Mouse (Mus musculus) embryonic facial prominence, embryonic 11.5 days (tissue): ENCODE measurements around the gene Ank3. TPM values are rescaled to one million over a fixed set of nuclear protein-coding genes. Genes with fewer than 3 reads are reported as not detected.

Source experiments
- ATAC-seq: fragments of 200-750 bp; cut with Nextera tagmentation; replicated peaks from 2 replicates; pipeline ENCODE4 v1.8.0; 2017; ENCODE audit warnings: low read depth; ENCODE audit not compliant: insufficient number of reproducible peaks, low FRiP score, low TSS enrichment
- DNase-seq: peaks from one replicate; pipeline ENCODE4 v3.0.0-alpha.2; 2015; ENCODE audit warnings: low spot score
- H3K27ac ChIP-seq: fragments of 300-500 bp; sonication (generic); replicated peaks from 2 replicates; pipeline ENCODE4 v1.5.1; 2014; ENCODE audit warnings: mild to moderate bottlenecking, low read depth, low read length, control low read depth
- H3K27me3 ChIP-seq: fragments of 300-500 bp; sonication (generic); 2 replicates; pipeline ENCODE4 v1.6.1; 2014; ENCODE audit warnings: mild to moderate bottlenecking, low read length, moderate library complexity, mixed read lengths; ENCODE audit not compliant: control insufficient read depth, insufficient read depth
- H3K36me3 ChIP-seq: fragments of 300-500 bp; sonication (generic); replicated peaks from 2 replicates; pipeline ENCODE4 v1.6.1; 2014; ENCODE audit warnings: low read depth, mild to moderate bottlenecking, low read length, moderate library complexity, mixed read lengths; ENCODE audit not compliant: control insufficient read depth, insufficient read depth
- H3K4me1 ChIP-seq: fragments of 300-500 bp; sonication (generic); 2 replicates; pipeline ENCODE4 v1.6.1; 2014; ENCODE audit warnings: low read length, mixed read lengths; ENCODE audit not compliant: control insufficient read depth, insufficient read depth
- H3K4me2 ChIP-seq: fragments of 300-500 bp; sonication (generic); 2 replicates; pipeline ENCODE4 v1.6.1; 2014; ENCODE audit warnings: low read depth, mild to moderate bottlenecking, control low read depth, low read length, moderate library complexity
- H3K4me3 ChIP-seq: fragments of 300-500 bp; sonication (generic); 2 replicates; pipeline ENCODE4 v1.5.1; 2014; ENCODE audit warnings: low read depth, low read length, control low read depth
- H3K9ac ChIP-seq: fragments of 300-500 bp; sonication (generic); replicated peaks from 2 replicates; pipeline ENCODE4 v1.6.1; 2014; ENCODE audit warnings: mild to moderate bottlenecking, control low read depth, low read length
- H3K9me3 ChIP-seq: fragments of 300-500 bp; sonication (generic); replicated peaks from 2 replicates; pipeline ENCODE4 v1.6.1; 2016; ENCODE audit warnings: mild to moderate bottlenecking, low read length, inconsistent platforms, mixed read lengths; ENCODE audit not compliant: control insufficient read depth
- WGBS: fragments of 180-500 bp; shearing (Covaris S2); extraction: QIAGEN DNeasy Blood & Tissue Kit; methylation state at CpG from one replicate; pipeline ENCODE4 v1.1.7; 2014; 5-methylcytosine and 5-hydroxymethylcytosine counted together
- polyA plus RNA-seq: library from polyadenylated mRNA; unstranded; fragments of >200 nt; fragmentation: Nextera tagmentation; extraction: Ambion mirVana; gene quantifications from 2 replicates; pipeline ENCODE4 v1.2.1, GENCODE M21; 2014

Gene Ank3
- polyA plus RNA-seq, 1 experiment from 2014 or later, result 32.5 TPM

DNA sequence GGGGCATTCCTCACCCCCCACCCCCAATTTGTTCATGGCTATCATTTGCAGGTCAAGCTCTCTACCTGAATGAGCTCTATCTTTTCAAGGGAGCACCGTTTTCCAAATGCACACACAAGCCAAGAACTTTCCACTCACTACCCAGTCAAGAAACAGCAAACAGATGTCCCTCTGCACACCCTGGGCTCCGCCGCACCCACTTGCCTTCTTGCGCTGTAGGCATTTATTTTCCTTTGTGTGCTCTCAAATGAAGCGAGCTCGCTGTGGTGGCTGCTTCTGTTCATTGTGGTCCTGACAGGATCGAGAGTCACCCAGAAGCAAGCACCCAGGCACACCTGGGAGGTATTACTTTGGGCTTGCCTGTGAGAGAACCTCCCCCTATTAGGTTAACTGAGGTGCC, 564.4 kb downstream of the Ank3 start:
- Histone ChIP-seq H3K27ac (no peak overlapping the region), H3K36me3 (no peaks in the 10 kb centered on the region), H3K27me3 (no peaks in the 10 kb centered on the region), H3K4me2 (no peak overlapping the region), H3K9ac (no peak overlapping the region), H3K4me1 (no peaks in the 10 kb centered on the region; the same call in 1 of the 2 replicates), H3K4me3 (no peak overlapping the region), H3K9me3 (no peaks in the 10 kb centered on the region)
- no peak for ATAC-seq
- WGBS, result 84% methylated on average over 7 of the region's 7 CpGs
- DNase-seq, result no peak

DNA sequence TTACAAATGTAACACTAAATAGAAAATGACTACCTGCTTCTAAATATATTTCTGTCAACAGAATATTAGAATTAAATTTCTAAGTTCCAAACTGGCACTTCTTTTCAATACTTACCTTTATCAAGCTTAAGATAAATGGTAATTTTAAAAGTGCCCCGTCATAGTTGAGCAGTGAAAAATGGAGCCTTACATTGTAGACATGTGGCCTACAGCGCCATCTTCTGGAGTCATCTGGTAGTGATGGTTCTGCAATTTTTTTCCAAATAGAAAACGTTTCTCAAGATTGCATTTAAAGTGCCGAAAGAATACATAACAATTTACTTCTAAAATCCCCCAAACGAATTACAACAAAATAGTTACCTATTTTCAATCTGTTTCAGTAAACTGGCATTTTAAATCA, 566.0 kb downstream of the Ank3 start:
- Histone ChIP-seq H3K4me3 (no peak overlapping the region), H3K27ac (no peak overlapping the region), H3K36me3 (no peaks in the 10 kb centered on the region), H3K9ac (no peak overlapping the region), H3K27me3 (no peaks in the 10 kb centered on the region), H3K4me2 (no peak overlapping the region), H3K9me3 (no peaks in the 10 kb centered on the region), H3K4me1 (no peaks in the 10 kb centered on the region; the same call in 1 of the 2 replicates)
- ATAC-seq, result no peak
- 8% methylated on average over 5 of the region's 5 CpGs for WGBS
- DNase-seq, result peak; percentile 73

DNA sequence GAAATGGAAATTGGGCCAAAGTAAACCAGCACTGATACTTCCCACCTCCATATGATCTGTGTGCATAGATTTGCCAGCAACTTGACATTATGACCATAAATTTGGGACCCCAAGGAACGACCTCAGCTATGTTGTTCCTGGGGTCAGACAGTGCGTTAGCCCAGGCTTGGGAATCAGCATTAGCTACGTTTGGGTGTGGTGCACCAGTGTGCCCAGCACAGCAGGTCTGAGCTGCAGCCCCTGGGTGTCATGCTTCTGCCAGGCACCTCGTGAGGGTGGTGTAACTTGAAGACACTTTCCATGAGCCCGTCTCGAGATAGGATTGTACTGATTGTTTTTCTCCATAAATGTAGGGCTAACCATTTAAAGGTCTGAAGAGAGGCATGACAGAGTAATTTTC, 566.5 kb downstream of the Ank3 start:
- Histone ChIP-seq H3K4me3 (no peak overlapping the region), H3K4me2 (no peak overlapping the region), H3K9me3 (no peaks in the 10 kb centered on the region), H3K36me3 (no peaks in the 10 kb centered on the region), H3K27me3 (no peaks in the 10 kb centered on the region), H3K9ac (no peak overlapping the region), H3K27ac (no peak overlapping the region), H3K4me1 (no peaks in the 10 kb centered on the region; the same call in 1 of the 2 replicates)
- WGBS, result 75% methylated on average over 6 of the region's 6 CpGs
- 0 out of 2 replicates have a peak, but pooled peaks have one; percentile 29 for ATAC-seq
- DNase-seq, result no peak

DNA sequence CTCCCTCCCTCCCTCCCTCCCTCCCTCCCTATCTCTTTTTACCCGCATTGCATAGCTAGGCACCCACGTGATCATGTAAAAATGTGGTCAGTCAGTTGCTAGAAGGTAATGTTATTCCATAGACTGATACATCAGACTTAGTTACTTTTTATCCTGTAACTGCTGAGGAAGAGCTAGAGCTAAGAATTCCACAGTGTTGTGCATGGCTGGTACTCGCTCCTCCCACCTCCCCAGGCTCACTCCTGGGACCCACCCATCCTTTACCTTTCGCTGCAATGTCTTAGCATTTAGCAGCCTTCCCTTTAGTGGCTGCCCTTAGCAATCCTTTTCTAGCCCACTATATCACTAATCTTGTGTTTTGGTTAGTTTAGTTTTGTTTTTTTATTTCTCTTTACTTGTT, 569.4 kb downstream of the Ank3 start:
- ATAC-seq, result no peak
- H3K4me1 ChIP-seq, result no peaks in the 10 kb centered on the region
- no peak overlapping the region for H3K4me2 ChIP-seq
- no peak overlapping the region for H3K9ac ChIP-seq
- no peaks in the 10 kb centered on the region for H3K27me3 ChIP-seq
- no peak overlapping the region for H3K27ac ChIP-seq
- DNase-seq, result no peak
- no peaks in the 10 kb centered on the region for H3K9me3 ChIP-seq
- no peak overlapping the region for H3K4me3 ChIP-seq
- WGBS, result 80% methylated on average over 3 of the region's 4 CpGs
- H3K36me3 ChIP-seq, result no peaks in the 10 kb centered on the region

DNA sequence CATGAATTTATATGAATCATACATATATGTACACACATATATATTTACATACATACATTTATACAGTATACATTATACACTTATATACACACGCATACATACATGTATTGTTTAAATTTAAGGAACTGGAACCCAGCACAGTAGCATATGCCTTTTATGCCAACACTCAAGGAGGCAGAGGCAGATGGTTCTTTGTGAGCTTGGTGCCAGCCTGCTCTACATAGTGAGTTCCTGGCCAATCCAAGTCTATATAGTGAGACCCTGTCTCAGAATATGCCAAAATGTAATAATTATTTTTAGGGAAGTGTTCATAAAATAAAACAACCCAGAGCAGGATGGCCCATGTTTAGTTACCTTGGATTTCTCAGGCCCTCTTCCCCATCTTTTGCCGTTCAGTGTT, 581.1 kb downstream of the Ank3 start:
- no peak overlapping the region for H3K4me3 ChIP-seq
- H3K4me2 ChIP-seq, result no peak overlapping the region
- H3K9ac ChIP-seq, result no peak overlapping the region
- H3K27ac ChIP-seq, result no peak overlapping the region
- no peaks in the 10 kb centered on the region for H3K9me3 ChIP-seq
- ATAC-seq (no peak), DNase-seq (no peak)
- H3K4me1 ChIP-seq, result no peaks in the 10 kb centered on the region
- H3K27me3 ChIP-seq, result no peaks in the 10 kb centered on the region
- WGBS, result 95% methylated on average over 2 of the region's 2 CpGs
- no peaks in the 10 kb centered on the region for H3K36me3 ChIP-seq

DNA sequence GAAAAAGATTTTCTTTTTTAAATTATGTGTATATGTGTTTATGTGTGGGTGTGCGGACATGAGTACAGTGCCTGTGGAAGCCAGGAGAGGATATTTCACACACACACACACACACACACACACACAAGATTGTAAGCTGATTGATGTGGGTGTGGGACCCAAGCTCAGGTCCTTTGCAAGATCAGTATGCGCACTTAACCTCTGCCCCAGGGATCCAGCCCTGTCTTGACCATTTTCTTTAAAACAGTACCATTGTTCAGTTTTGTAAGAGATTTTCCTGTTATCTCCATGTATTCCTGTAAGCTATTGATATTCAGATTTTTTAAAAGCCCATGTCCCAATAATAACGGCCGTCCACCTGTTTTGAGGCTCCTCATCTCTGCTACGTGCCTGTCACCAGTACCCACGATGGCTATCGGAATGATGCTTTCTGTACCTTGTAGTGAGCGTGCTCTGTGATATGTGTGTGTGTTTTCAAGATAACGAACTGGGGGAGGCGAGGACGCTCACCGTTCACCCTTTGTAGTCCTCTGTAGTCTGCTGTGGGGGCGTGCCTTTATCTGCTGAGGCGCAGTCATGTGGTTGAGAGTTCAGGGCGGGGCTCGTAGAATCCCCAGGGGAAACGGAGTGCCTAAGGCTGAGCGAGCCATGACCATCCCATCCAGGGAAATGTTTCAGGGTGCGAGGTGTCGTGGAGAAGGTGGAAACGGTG, 583.0 kb downstream of the Ank3 start:
- Histone ChIP-seq H3K9me3 (no peaks in the 10 kb centered on the region), H3K4me1 (no peaks in the 10 kb centered on the region), H3K27me3 (no peaks in the 10 kb centered on the region), H3K27ac (no peak overlapping the region), H3K36me3 (no peaks in the 10 kb centered on the region), H3K9ac (no peak overlapping the region), H3K4me2 (no peak overlapping the region), H3K4me3 (no peak overlapping the region)
- ATAC-seq (no peak), DNase-seq (no peak)
- WGBS, result 79% methylated on average over 21 of the region's 21 CpGs

DNA sequence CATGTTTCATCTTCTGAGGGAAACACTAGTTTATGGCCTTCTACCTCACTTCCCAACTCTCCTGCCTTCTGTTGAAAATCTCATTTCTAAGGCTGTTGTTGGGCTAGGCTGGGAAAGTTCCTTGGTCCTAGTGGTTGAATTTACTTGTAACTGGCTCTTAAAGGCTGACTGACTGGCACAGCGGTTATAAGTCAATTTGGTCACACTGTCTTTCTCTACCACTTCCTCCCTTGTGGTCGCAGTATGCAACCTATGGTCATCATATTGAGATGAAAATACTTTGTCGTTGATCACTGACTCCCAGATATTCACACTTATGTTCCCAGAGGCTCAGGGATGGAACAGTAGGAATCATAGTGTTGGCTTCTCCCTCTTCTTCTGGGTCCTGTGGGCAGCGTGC, 584.1 kb downstream of the Ank3 start:
- H3K4me3 ChIP-seq, result no peak overlapping the region
- no peaks in the 10 kb centered on the region for H3K36me3 ChIP-seq
- no peaks in the 10 kb centered on the region for H3K4me1 ChIP-seq
- no peak for ATAC-seq
- no peaks in the 10 kb centered on the region for H3K27me3 ChIP-seq
- H3K4me2 ChIP-seq, result no peak overlapping the region
- H3K9me3 ChIP-seq, result no peaks in the 10 kb centered on the region
- no peak overlapping the region for H3K27ac ChIP-seq
- 94% methylated on average over 4 of the region's 4 CpGs for WGBS
- no peak for DNase-seq
- no peak overlapping the region for H3K9ac ChIP-seq

DNA sequence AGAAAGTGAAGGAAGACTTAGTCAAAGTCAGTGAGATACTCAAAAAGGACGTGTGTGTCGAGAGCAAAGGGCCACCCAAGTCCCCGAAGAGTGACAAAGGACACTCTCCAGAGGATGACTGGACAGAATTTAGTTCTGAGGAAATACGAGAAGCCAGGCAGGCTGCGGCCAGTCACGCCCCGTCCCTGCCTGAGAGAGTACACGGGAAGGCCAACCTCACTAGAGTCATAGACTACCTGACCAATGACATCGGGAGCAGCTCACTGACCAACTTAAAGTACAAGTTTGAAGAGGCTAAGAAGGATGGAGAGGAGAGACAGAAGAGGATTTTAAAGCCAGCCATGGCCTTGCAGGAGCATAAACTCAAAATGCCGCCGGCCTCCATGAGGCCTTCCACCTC, 588.9 kb downstream of the Ank3 start:
- Histone ChIP-seq H3K4me3 (no peak overlapping the region), H3K4me1 (no peaks in the 10 kb centered on the region), H3K27ac (no peak overlapping the region), H3K4me2 (no peak overlapping the region), H3K9me3 (peaks cover 5% of the 10 kb centered on the region; the same call in 1 of the 2 replicates), H3K9ac (no peak overlapping the region), H3K36me3 (peaks cover 10% of the 10 kb centered on the region), H3K27me3 (no peaks in the 10 kb centered on the region)
- no peak for DNase-seq
- no peak for ATAC-seq
- 94% methylated on average over 11 of the region's 11 CpGs for WGBS
